Mouse (Mus musculus) B cell, adult 2 months (primary cell): ENCODE measurements around the gene 9930022D16Rik.

Source experiments
- DNase-seq, 2 experiments: peaks; one replicate each; pipeline ENCODE4 v3.0.0; 2022

9930022D16Rik gene

DNA sequence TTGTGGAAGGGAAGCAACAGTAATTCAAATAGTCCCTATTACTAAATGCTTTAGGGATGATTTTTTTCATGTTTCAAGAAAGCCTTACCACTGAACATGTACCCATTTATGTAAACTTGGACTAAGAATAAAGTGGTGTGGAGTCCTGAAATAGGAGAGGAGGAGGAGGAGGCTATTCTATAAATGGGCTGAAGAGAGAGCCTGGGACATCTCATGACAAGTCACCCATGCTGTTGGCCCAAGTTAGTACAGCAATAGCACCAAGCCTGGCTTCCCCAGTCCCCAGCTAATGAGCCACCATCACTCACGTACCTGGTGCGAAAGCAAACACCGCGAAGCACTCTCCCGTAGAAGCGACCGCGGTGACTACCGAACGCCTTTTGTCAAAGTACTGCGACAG, 44.4 kb downstream of the 9930022D16Rik start:
- DNase-seq: no peak

DNA sequence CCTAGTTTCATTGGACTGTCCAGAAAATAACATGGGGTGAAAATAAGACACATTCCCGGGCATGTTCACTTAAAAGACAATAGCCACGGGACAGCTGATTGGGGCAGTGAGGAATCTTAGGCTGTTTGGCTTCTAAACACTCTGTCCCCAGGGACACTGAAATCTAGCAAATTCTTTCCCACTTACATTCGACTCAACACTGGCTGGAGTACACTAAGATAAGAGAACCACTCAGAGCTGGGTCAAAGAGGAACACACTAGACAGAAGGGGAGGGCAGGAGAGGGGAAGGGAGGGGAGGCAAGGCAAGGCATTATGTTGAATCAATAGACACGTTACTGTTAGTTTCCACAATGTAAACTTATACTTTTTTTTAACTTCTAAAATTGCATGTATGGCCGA, 46.9 kb downstream of the 9930022D16Rik start:
- DNase-seq: no peak

GRCm38 (mm10) chr11:109465068-109465467, 51.4 kb downstream of the 9930022D16Rik start:
- no peak for DNase-seq

DNA sequence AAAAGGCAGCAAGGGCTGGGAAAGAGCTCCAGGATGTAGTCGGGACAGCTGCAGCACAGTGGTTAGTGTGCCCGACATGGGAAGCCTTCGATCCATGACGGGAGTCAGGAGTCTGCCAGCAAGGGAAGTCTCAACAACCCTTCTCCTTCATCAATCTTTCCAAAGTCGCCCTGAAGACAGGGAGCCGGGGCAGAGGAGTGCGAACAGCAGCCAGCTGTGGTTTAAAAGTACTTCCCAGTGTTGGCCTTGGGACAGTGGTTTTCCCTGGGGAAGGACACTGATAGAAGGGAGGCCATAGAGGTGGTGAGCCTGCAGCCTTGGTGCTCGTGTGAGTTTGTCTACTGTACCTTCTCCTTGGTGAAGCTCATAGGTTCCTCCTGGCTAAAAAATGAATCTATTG, 53.3 kb downstream of the 9930022D16Rik start:
- DNase-seq: no peak

DNA sequence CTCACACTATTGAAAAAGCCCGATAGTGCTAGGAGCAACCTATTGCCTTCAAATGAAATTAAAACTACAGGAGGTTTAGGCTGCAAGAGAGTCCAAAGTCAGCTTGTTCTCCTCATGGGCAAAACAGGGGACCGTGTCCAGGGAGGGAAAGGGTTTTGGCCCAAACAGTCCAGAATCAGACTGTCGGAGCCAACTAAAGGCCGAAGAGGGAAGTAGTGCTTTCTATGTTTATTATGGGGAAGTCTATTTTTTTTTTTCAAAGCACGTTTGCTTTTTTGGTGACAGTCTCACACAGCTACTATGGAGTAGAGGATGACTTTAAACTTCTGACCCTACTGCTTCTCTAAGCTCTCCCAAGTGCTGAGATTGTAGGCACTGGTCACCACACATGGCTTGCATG, 54.4 kb downstream of the 9930022D16Rik start:
- DNase-seq: peak; percentile 27 to 40
